Mouse (Mus musculus) limb, embryonic 15.5 days (tissue): ENCODE data around the gene Cacna1b. TPM values are rescaled to one million over a fixed set of nuclear protein-coding genes. Genes with fewer than 3 reads are reported as not detected.
A peak's percentile ranks its signal among the peaks of the same experiment; 100 is the strongest.

Source experiments
- ATAC-seq: fragments of 200-750 bp; cut with Nextera tagmentation; 2 replicates; pipeline ENCODE4 v1.8.0; 2017; ENCODE audit warnings: low read depth, moderate TSS enrichment; ENCODE audit not compliant: insufficient number of reproducible peaks, low FRiP score, low TSS enrichment
- H3K27ac ChIP-seq: fragments of 300-500 bp; sonication (generic); 2 replicates; pipeline ENCODE4 v1.5.1; 2015; ENCODE audit warnings: moderate library complexity, mild to moderate bottlenecking, inconsistent platforms
- H3K27me3 ChIP-seq: fragments of 300-500 bp; sonication (generic); 2 replicates; pipeline ENCODE4 v1.6.1; 2015; ENCODE audit warnings: inconsistent platforms
- H3K36me3 ChIP-seq: fragments of 300-500 bp; sonication (generic); 2 replicates; pipeline ENCODE4 v1.6.1; 2015; ENCODE audit warnings: inconsistent platforms
- H3K4me1 ChIP-seq: fragments of 300-500 bp; sonication (generic); 2 replicates; pipeline ENCODE4 v1.6.1; 2015; ENCODE audit warnings: inconsistent platforms
- H3K4me2 ChIP-seq: fragments of 300-500 bp; sonication (generic); 2 replicates; pipeline ENCODE4 v1.6.1; 2015; ENCODE audit warnings: mild to moderate bottlenecking, inconsistent platforms
- H3K4me3 ChIP-seq: fragments of 300-500 bp; sonication (generic); 2 replicates; pipeline ENCODE4 v1.5.1; 2015; ENCODE audit warnings: mild to moderate bottlenecking, inconsistent platforms
- H3K9ac ChIP-seq: fragments of 300-500 bp; sonication (generic); 2 replicates; pipeline ENCODE4 v1.6.1; 2015; ENCODE audit warnings: inconsistent platforms
- H3K9me3 ChIP-seq: fragments of 300-500 bp; sonication (generic); 2 replicates; pipeline ENCODE4 v1.6.1; 2016; ENCODE audit warnings: inconsistent platforms
- WGBS: fragments of 180-500 bp; shearing (Covaris S2); methylation state at CpG from one replicate; pipeline ENCODE4 v1.1.7; 2015; 5-methylcytosine and 5-hydroxymethylcytosine counted together
- polyA plus RNA-seq: library from polyadenylated mRNA; unstranded; fragments of >200 nt; fragmentation: Nextera tagmentation; extraction: Ambion mirVana; gene quantifications from 2 replicates; pipeline ENCODE4 v1.2.1, GENCODE M21; 2015

Gene Cacna1b
- polyA plus RNA-seq, 1 experiment from 2014 or later = 1.2 TPM

GRCm38 (mm10) chr2:24770861-24771260, 7.9 kb upstream of the Cacna1b start:
- no peak overlapping the region for H3K27ac ChIP-seq
- ATAC-seq = no peak
- peaks cover 3% of the 10 kb centered on the region; the same call in 1 of the 2 replicates for H3K27me3 ChIP-seq
- no peaks in the 10 kb centered on the region for H3K9me3 ChIP-seq
- no peak overlapping the region for H3K4me2 ChIP-seq
- no peaks in the 10 kb centered on the region for H3K4me1 ChIP-seq
- H3K36me3 ChIP-seq = no peaks in the 10 kb centered on the region
- no peak overlapping the region for H3K9ac ChIP-seq
- 58% methylated on average over 4 of the region's 4 CpGs for WGBS
- no peak overlapping the region for H3K4me3 ChIP-seq

GRCm38 (mm10) chr2:24762446-24762960, 449 bp downstream of the Cacna1b start:
- H3K36me3 ChIP-seq = no peaks in the 10 kb centered on the region
- H3K9ac ChIP-seq = no peak overlapping the region
- no peaks in the 10 kb centered on the region for H3K9me3 ChIP-seq
- no peak overlapping the region for H3K27ac ChIP-seq
- peak overlapping the region; percentile 55 for H3K4me3 ChIP-seq
- H3K27me3 ChIP-seq = peaks cover 42% of the 10 kb centered on the region
- ATAC-seq = peak; percentile 5; the same call in 1 of the 2 replicates
- peak overlapping the region; percentile 99 for H3K4me2 ChIP-seq
- under 1% methylated on average over 52 of the region's 52 CpGs for WGBS
- H3K4me1 ChIP-seq = peaks cover 18% of the 10 kb centered on the region

GRCm38 (mm10) chr2:24761923-24762445, 968 bp downstream of the Cacna1b start:
- peaks cover 42% of the 10 kb centered on the region for H3K27me3 ChIP-seq
- 1% methylated on average over 35 of the region's 35 CpGs for WGBS
- peak overlapping the region; percentile 55 for H3K4me3 ChIP-seq
- ATAC-seq = peak; percentile 70
- H3K9me3 ChIP-seq = no peaks in the 10 kb centered on the region
- peak overlapping the region; percentile 99 for H3K4me2 ChIP-seq
- peaks cover 18% of the 10 kb centered on the region for H3K4me1 ChIP-seq
- no peak overlapping the region for H3K9ac ChIP-seq
- no peaks in the 10 kb centered on the region for H3K36me3 ChIP-seq
- H3K27ac ChIP-seq = no peak overlapping the region

- ATAC-seq = no peak
- Histone ChIP-seq H3K9me3 (no peaks in the 10 kb centered on the region), H3K27me3 (no peaks in the 10 kb centered on the region), H3K4me1 (no peaks in the 10 kb centered on the region), H3K36me3 (no peaks in the 10 kb centered on the region), H3K4me3 (no peak overlapping the region), H3K4me2 (no peak overlapping the region), H3K27ac (no peak overlapping the region), H3K9ac (no peak overlapping the region)
- WGBS = 96% methylated on average over 1 of the region's 1 CpGs
Measured at GRCm38 (mm10) chr2:24755276-24755675, 7.7 kb downstream of the Cacna1b start.

GRCm38 (mm10) chr2:24752599-24752998, 10.4 kb downstream of the Cacna1b start:
- H3K9me3 ChIP-seq = no peaks in the 10 kb centered on the region
- no peak overlapping the region for H3K9ac ChIP-seq
- no peak overlapping the region for H3K4me3 ChIP-seq
- no peak overlapping the region for H3K27ac ChIP-seq
- H3K4me2 ChIP-seq = no peak overlapping the region
- H3K4me1 ChIP-seq = no peaks in the 10 kb centered on the region
- H3K27me3 ChIP-seq = no peaks in the 10 kb centered on the region
- 55% methylated on average over 4 of the region's 4 CpGs for WGBS
- ATAC-seq = no peak
- no peaks in the 10 kb centered on the region for H3K36me3 ChIP-seq

GRCm38 (mm10) chr2:24750051-24750450, 12.9 kb downstream of the Cacna1b start:
- no peak overlapping the region for H3K4me3 ChIP-seq
- ATAC-seq = no peak
- no peaks in the 10 kb centered on the region for H3K4me1 ChIP-seq
- no peak overlapping the region for H3K4me2 ChIP-seq
- H3K27me3 ChIP-seq = no peaks in the 10 kb centered on the region
- no peak overlapping the region for H3K9ac ChIP-seq
- no peak overlapping the region for H3K27ac ChIP-seq
- no peaks in the 10 kb centered on the region for H3K9me3 ChIP-seq
- no peaks in the 10 kb centered on the region for H3K36me3 ChIP-seq
- 40% methylated on average over 3 of the region's 3 CpGs for WGBS

- no peaks in the 10 kb centered on the region for H3K36me3 ChIP-seq
- WGBS = 59% methylated on average over 7 of the region's 7 CpGs
- no peaks in the 10 kb centered on the region for H3K9me3 ChIP-seq
Measured at GRCm38 (mm10) chr2:24747878-24748277, 15.1 kb downstream of the Cacna1b start.

GRCm38 (mm10) chr2:24739701-24740100, 23.3 kb downstream of the Cacna1b start:
- Histone ChIP-seq H3K36me3 (no peaks in the 10 kb centered on the region), H3K27me3 (no peaks in the 10 kb centered on the region), H3K9ac (no peak overlapping the region), H3K9me3 (no peaks in the 10 kb centered on the region), H3K4me3 (no peak overlapping the region), H3K4me1 (no peaks in the 10 kb centered on the region), H3K27ac (no peak overlapping the region), H3K4me2 (no peak overlapping the region)
- ATAC-seq = no peak
- 81% methylated on average over 5 of the region's 5 CpGs for WGBS

More at GRCm38 (mm10) chr2:24747878-24748277, 15.1 kb downstream of the Cacna1b start:
- H3K27ac ChIP-seq = no peak overlapping the region
- no peak overlapping the region for H3K4me2 ChIP-seq
- no peak overlapping the region for H3K9ac ChIP-seq
- no peaks in the 10 kb centered on the region for H3K27me3 ChIP-seq
- H3K4me1 ChIP-seq = no peaks in the 10 kb centered on the region
- ATAC-seq = no peak
- H3K4me3 ChIP-seq = no peak overlapping the region

- H3K4me3 ChIP-seq = no peak overlapping the region
- no peak overlapping the region for H3K9ac ChIP-seq
- no peaks in the 10 kb centered on the region for H3K4me1 ChIP-seq
- H3K27ac ChIP-seq = no peak overlapping the region
- no peak for ATAC-seq
- no peaks in the 10 kb centered on the region for H3K36me3 ChIP-seq
- H3K4me2 ChIP-seq = no peak overlapping the region
- no peaks in the 10 kb centered on the region for H3K9me3 ChIP-seq
- no peaks in the 10 kb centered on the region for H3K27me3 ChIP-seq
- 70% methylated on average over 4 of the region's 4 CpGs for WGBS
Measured at GRCm38 (mm10) chr2:24733157-24733556, 29.8 kb downstream of the Cacna1b start.

GRCm38 (mm10) chr2:24725865-24726264, 37.1 kb downstream of the Cacna1b start:
- H3K4me1 ChIP-seq = no peaks in the 10 kb centered on the region
- H3K27me3 ChIP-seq = no peaks in the 10 kb centered on the region
- WGBS = 85% methylated on average over 4 of the region's 4 CpGs
- no peak for ATAC-seq
- no peak overlapping the region for H3K27ac ChIP-seq
- no peak overlapping the region for H3K4me2 ChIP-seq
- H3K9ac ChIP-seq = no peak overlapping the region
- no peaks in the 10 kb centered on the region for H3K9me3 ChIP-seq
- no peaks in the 10 kb centered on the region for H3K36me3 ChIP-seq
- no peak overlapping the region for H3K4me3 ChIP-seq

- Histone ChIP-seq H3K36me3 (no peaks in the 10 kb centered on the region), H3K9me3 (no peaks in the 10 kb centered on the region), H3K9ac (no peak overlapping the region), H3K4me3 (no peak overlapping the region), H3K4me2 (no peak overlapping the region), H3K4me1 (no peaks in the 10 kb centered on the region), H3K27me3 (no peaks in the 10 kb centered on the region), H3K27ac (no peak overlapping the region)
- ATAC-seq = no peak
- WGBS = 92% methylated on average over 14 of the region's 14 CpGs
Measured at GRCm38 (mm10) chr2:24719645-24720379, 43.1 kb downstream of the Cacna1b start.

- ATAC-seq = no peak
- Histone ChIP-seq H3K9me3 (no peaks in the 10 kb centered on the region), H3K36me3 (no peaks in the 10 kb centered on the region), H3K4me1 (no peaks in the 10 kb centered on the region), H3K4me3 (no peak overlapping the region), H3K4me2 (no peak overlapping the region), H3K27ac (no peak overlapping the region), H3K27me3 (no peaks in the 10 kb centered on the region), H3K9ac (no peak overlapping the region)
- 83% methylated on average over 4 of the region's 4 CpGs for WGBS
Measured at GRCm38 (mm10) chr2:24718906-24719305, 44.0 kb downstream of the Cacna1b start.
